Mouse (Mus musculus) heart, postnatal 0 days (tissue): ENCODE measurements at regions not wholly inside any gene's neighbourhood (a gene's known extent, or its start where the extent isn't known, plus 50 kb on each side); places are given as distances from the start of the nearest gene placed in this dataset.

Experiments
- CTCF ChIP-seq: IDR thresholded peaks from 2 replicates; pipeline ENCODE4 v1.5.1; 2016; ENCODE audit warnings: antibody characterized with exemption, control low read depth, low read depth
- EP300 ChIP-seq: IDR thresholded peaks from 2 replicates; pipeline ENCODE4 v1.6.1; 2016; ENCODE audit warnings: antibody characterized with exemption, low read depth

DNA sequence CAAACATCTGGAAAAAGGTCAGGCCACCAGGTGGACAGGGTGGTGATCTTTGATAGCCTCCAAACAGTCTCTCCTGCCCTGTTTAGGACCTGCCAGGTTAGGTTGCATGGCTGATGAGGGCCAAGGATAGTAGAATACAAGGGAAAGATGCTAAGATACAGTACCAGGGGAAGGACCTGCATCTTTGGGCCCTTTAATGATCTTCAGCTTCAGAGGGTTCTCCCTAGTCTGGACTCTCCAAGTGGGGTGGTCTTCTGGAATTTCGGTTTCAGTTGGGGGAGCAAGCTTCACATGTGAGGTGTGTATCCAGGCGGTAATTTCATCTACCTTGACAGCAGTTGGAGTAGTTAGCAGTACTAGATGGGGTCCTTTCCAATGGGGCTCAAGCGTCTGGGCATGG lies 316.6 kb upstream of the Meis1 start:
- TF ChIP-seq CTCF (no peak), EP300 (no peak)
